Mouse (Mus musculus): ENCODE data around the gene Gm7247.

DNA sequence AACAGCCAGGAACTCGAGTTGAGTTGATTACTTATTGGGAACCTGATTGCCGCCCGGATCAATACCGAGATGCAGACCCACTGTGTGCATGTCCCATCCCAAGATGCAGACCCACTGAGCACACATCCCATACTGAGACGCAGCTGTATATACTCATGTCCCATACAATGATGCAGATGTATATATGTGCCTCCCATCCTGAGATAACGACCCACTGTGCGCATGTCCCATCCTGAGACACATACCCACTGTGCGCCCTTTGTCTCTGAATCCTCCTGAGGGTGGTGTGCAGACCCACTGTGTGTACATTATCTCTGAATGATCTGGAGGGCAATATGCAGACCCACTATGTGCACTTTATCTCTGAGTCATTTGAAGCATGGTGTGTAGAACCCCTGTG lies 26.2 kb downstream of the Gm7247 start:
- TF ChIP-seq CTCF (IDR thresholded peaks at IDR 0.05; ENCODE audit: low read depth): no peak
- TF ChIP-seq EP300 (optimal IDR thresholded peaks at IDR 0.05): no peak

Measured in stomach, postnatal 0 days (tissue).